Mouse (Mus musculus) neural tube, embryonic 14.5 days (tissue): ENCODE data around the gene Tax1bp1. TPM values are rescaled to one million over a fixed set of nuclear protein-coding genes. Genes with fewer than 3 reads are reported as not detected.

Experiments used
- ATAC-seq: fragments of 200-750 bp; cut with Nextera tagmentation; 2 replicates; pipeline ENCODE4 v1.8.0; 2017; ENCODE audit warnings: low read depth, mild to moderate bottlenecking, moderate TSS enrichment, moderate library complexity
- H3K27ac ChIP-seq: fragments of 300-500 bp; sonication (generic); 2 replicates; pipeline ENCODE4 v1.5.1; 2014; ENCODE audit warnings: low read depth, mild to moderate bottlenecking, control low read depth, low read length, moderate library complexity, mixed read lengths
- H3K27me3 ChIP-seq: fragments of 300-500 bp; sonication (generic); 2 replicates; pipeline ENCODE4 v1.6.1; 2014; ENCODE audit warnings: low read length; ENCODE audit not compliant: control insufficient read depth, insufficient read depth
- H3K36me3 ChIP-seq: fragments of 300-500 bp; sonication (generic); 2 replicates; pipeline ENCODE4 v1.6.1; 2014; ENCODE audit warnings: low read length, mixed read lengths; ENCODE audit not compliant: control insufficient read depth, insufficient read depth
- H3K4me1 ChIP-seq: fragments of 300-500 bp; sonication (generic); 2 replicates; pipeline ENCODE4 v1.6.1; 2014; ENCODE audit warnings: low read length; ENCODE audit not compliant: control insufficient read depth, insufficient read depth
- H3K4me2 ChIP-seq: fragments of 300-500 bp; sonication (generic); 2 replicates; pipeline ENCODE4 v1.6.1; 2014; ENCODE audit warnings: mild to moderate bottlenecking, low read depth, low read length, control low read depth
- H3K4me3 ChIP-seq: fragments of 300-500 bp; sonication (generic); 2 replicates; pipeline ENCODE4 v1.5.1; 2014; ENCODE audit warnings: low read depth, low read length, control low read depth, mixed read lengths
- H3K9ac ChIP-seq: fragments of 300-500 bp; sonication (generic); replicated peaks from 2 replicates; pipeline ENCODE4 v1.6.1; 2014; ENCODE audit warnings: low read depth, mild to moderate bottlenecking, control low read depth, low read length, mixed read lengths
- H3K9me3 ChIP-seq: fragments of 300-500 bp; sonication (generic); 2 replicates; pipeline ENCODE4 v1.6.1; 2016; ENCODE audit warnings: low read length; ENCODE audit not compliant: control insufficient read depth
- WGBS: fragments of 180-500 bp; shearing (Covaris S2); extraction: QIAGEN DNeasy Blood & Tissue Kit; methylation state at CpG from one replicate; pipeline ENCODE4 v1.1.7; 2014; 5-methylcytosine and 5-hydroxymethylcytosine counted together
- polyA plus RNA-seq: library from polyadenylated mRNA; unstranded; fragments of >200 nt; fragmentation: Nextera tagmentation; extraction: Ambion mirVana; gene quantifications from 2 replicates; pipeline ENCODE4 v1.2.1, GENCODE M21; 2014

Gene Tax1bp1
- polyA plus RNA-seq, 1 experiment from 2014 or later = 164 TPM

- Histone ChIP-seq H3K9me3 (no peaks in the 10 kb centered on the region), H3K36me3 (no peaks in the 10 kb centered on the region), H3K4me2 (no peak overlapping the region), H3K9ac (no peak overlapping the region), H3K4me1 (no peaks in the 10 kb centered on the region), H3K4me3 (no peak overlapping the region), H3K27me3 (no peaks in the 10 kb centered on the region), H3K27ac (no peak overlapping the region)
- WGBS = 95% methylated on average over 3 of the region's 3 CpGs
- no peak for ATAC-seq
Observed at GRCm38 (mm10) chr6:52805237-52805856, 91.8 kb downstream of the Tax1bp1 start.

Other genes with a start within 250 kb of the Tax1bp1 start
- gene Hibadh, start 73.3 kb upstream of the Tax1bp1 start, polyA plus RNA-seq = 43.9 and 44.6 TPM in 2 replicates